Mouse (Mus musculus) c-Kit-positive CD71-positive TER-119-positive erythroid progenitor cells, embryonic 14.5 days (primary cell): ENCODE measurements around the gene Atg101.

Experiments used
- DNase-seq: peaks from one replicate; pipeline ENCODE4 v3.0.0-alpha.2; 2013; ENCODE audit warnings: low spot score

Atg101 gene

GRCm38 (mm10) chr15:101283911-101284750 lies at the start of gene Atg101:
Atg101 (plus strand) TSS chr15:101284272.
- peak; percentile 89 for DNase-seq

- DNase-seq, result no peak
Measured at GRCm38 (mm10) chr15:101234611-101235341, 49.3 kb upstream of the Atg101 start.

DNA sequence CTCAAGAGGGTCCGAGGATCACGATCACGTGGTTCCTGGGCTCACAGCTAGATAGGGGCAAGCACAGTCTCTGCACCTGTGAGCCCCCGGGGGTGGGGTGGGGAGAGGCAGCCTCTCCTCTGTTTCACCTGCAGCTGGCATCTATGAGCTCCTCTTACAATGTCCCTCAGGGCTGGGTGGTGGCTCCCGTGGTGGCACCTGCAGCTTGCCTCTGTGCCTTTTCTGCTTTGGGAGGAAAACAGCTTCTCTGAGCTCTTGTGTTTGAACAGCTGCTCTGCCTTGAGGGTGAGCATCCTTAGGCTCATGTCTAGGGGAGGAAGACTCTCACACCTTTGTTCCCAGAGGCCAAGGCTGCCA lies 48.8 kb upstream of the Atg101 start:
- DNase-seq, result no peak

DNA sequence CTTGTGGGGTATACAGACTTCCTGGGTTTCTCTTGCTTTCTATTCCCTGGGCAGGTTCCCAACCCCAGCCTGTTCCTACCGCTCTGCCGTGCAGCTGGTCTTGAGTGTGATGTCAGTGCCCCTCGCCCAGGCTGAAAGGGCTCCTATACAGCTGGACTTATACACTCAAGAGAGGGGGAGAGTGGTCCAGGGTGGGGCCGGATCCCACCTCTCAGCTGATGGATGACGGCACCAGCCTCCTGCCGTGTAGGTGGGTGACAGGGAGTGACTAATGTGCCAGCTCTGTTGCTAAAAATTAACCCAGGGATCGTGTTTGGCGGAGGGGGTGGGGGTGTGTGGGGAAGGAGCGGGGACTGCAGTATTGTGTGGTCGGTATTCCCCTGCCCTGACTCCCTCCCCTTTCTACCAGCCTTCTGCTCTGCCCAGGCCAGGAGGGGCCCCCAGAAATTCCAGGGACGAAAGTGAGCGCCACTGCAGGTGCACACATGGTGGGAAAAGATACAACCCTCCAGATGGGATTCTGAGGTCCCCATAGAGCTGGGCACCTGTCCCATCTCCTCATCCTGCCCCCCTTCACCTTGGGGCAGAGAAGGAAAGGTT lies 48.2 kb upstream of the Atg101 start:
- no peak for DNase-seq

DNA sequence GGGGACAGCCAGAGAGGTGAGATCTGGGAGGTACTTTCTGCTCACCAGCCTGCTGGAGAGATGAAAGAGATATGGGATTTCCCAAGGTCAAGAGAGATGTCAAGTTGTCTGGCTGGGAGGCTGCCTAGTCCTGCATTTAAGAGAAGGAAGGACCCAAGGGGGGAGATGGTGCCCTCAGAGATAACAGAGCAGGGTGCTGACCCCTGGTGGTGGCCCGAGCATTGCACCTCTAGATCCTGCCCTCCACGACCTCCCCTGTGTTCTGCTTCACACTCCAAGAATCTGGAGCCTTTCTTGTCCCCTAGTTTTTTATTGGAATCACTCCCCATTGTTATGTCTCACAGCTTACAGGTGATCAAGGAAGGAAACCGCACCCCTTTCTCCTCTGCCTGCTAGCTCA lies 47.2 kb upstream of the Atg101 start:
- DNase-seq, result no peak

- no peak for DNase-seq
Measured at GRCm38 (mm10) chr15:101238885-101239511, 45.1 kb upstream of the Atg101 start.

GRCm38 (mm10) chr15:101239821-101240220 lies 44.3 kb upstream of the Atg101 start:
- no peak for DNase-seq

DNA sequence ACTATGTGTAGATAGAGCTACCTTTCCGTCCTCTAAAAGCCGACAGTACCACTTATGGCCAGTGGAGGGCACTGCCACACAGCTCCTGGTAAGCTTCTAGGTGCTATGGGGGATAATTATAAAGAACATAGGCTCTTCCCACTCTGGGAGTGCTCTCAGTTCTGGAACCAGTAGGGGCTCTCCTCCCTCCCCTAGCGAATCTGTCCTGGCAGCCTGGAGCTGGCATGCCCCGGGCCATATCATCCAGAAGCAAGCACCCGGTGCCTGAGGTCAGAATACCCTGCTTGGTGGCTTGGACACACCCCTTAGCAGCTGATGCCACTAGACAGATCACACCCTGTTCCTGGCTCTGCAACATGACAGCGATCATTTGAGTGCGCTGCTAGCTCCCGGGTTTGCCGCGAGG lies 43.3 kb upstream of the Atg101 start:
- DNase-seq, result peak; percentile 74

- no peak for DNase-seq
Measured at GRCm38 (mm10) chr15:101241236-101241635, 42.8 kb upstream of the Atg101 start.

- DNase-seq, result no peak
Measured at GRCm38 (mm10) chr15:101241853-101242252, 42.2 kb upstream of the Atg101 start.

DNA sequence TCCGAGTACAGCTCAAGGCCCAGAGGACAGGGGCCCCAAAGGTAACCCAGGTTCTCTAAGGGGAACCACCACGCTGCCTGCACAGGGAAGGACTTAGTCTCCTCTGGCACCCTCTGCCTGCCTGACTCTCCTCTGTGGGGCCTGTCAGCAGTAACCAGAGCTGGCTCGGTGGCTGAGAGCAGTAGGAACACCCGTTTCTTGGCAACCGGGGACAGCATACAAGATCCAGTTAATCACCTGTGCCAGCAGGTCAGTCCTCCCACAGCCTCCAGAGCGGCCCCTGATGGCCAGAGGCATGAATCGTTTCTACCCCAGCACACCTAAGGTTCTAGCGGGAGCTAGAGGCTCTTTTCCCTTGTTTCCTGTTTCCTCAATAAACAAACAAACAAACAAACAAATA lies 41.4 kb upstream of the Atg101 start:
- DNase-seq, result no peak

DNA sequence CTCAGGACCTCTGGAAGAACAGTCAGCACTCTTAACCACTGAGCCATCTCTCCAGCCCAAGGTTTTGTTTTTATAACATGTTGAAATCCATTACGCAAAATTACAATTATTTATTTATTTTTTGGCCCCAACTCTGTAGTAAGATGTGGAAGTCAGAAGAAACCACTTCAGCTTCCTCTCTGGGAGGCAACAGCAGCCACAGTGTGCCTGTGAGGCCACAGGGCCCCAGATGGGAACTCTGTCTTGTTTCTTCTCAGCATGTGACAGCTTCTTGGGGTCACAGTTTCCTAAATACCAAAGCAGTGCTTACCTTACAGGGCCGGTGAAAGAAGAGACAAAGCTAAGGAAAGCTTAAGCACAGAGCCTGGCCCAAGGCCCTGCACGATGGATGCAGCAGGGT lies 40.1 kb upstream of the Atg101 start:
- DNase-seq, result no peak

GRCm38 (mm10) chr15:101246231-101247154 lies 37.6 kb upstream of the Atg101 start:
- peak; percentile 86 for DNase-seq

DNA sequence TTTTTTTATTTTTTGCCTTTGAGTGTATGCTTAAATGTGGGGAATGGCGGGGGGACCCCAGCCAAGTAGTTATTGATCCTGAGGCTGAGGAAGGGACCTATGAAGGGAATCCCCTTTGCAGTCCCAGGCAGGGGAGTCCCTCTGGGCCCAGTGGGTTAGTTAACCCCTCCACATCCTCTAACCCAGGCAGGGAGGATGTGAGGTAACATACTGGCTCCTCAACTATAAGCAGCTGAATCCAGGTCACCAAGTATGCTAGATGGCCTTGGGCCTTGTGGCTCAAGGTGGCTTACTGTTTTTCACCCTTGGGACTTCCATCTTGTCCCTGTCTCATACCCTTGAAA lies 36.9 kb upstream of the Atg101 start:
- DNase-seq, result no peak

DNA sequence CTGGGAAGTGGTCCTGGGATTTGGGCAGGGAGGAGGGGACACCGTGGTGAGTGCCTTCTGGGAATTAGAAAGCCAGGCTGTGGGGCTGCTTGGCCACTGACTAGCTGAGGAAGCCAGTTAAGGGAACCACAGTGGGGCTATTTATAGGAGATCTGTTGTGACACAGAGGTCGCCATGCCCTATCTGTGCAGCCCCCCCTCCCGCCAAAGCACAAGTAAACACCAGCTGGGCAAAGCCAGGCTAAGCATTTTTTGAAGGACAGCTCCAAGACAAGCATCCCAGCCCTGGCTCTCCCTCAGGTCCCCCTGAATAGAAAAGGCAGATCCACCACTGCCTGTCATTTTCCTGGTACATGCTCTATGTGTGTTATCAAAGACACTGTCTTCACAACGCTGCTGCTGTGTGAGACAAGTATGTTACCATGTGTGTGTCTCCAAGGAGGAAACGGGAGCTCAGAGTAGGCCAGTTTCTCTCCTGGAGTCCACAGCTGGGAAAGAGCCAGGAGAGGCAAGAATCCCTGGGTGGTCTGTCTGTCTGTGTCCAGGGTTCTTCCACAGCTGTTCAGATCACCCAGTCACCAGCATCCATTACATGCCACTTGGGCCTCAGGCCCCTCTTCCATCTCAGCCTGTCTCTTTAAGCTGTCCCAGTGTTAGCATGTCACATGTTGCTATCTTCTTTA lies 35.9 kb upstream of the Atg101 start:
- no peak for DNase-seq

DNA sequence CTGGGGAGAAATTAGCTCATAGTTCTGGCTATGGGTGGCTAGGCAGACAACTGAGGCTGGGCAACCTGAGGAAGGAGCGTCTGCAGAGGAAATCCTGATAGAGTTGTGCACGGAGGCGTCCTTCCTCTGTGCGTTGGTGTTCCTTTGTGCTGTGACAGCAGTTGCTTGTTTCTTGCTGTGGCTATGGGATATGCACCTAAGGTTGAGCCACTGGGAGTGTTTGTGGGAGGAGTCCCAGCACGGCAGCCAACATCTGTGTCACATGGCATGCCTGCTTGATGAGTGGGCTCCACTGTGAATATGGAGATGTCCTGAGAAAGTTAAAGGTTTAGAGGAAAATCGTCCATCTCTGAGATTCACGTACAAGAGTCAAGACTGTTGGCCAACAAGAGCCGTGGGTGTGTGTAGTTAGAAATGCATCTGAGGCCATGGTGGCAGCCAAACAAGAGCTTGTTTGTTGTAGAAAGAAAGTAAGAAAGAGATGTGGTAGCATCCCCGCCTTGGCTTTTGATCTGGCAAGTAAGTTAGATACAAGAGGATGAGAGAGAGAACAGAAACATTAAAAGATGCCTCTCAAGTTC lies 33.8 kb upstream of the Atg101 start:
- DNase-seq, result no peak

GRCm38 (mm10) chr15:101251930-101252329 lies 32.1 kb upstream of the Atg101 start:
- no peak for DNase-seq

- no peak for DNase-seq
Measured at GRCm38 (mm10) chr15:101252614-101253013, 31.5 kb upstream of the Atg101 start.

GRCm38 (mm10) chr15:101253563-101253885 lies 30.5 kb upstream of the Atg101 start:
- DNase-seq, result no peak

DNA sequence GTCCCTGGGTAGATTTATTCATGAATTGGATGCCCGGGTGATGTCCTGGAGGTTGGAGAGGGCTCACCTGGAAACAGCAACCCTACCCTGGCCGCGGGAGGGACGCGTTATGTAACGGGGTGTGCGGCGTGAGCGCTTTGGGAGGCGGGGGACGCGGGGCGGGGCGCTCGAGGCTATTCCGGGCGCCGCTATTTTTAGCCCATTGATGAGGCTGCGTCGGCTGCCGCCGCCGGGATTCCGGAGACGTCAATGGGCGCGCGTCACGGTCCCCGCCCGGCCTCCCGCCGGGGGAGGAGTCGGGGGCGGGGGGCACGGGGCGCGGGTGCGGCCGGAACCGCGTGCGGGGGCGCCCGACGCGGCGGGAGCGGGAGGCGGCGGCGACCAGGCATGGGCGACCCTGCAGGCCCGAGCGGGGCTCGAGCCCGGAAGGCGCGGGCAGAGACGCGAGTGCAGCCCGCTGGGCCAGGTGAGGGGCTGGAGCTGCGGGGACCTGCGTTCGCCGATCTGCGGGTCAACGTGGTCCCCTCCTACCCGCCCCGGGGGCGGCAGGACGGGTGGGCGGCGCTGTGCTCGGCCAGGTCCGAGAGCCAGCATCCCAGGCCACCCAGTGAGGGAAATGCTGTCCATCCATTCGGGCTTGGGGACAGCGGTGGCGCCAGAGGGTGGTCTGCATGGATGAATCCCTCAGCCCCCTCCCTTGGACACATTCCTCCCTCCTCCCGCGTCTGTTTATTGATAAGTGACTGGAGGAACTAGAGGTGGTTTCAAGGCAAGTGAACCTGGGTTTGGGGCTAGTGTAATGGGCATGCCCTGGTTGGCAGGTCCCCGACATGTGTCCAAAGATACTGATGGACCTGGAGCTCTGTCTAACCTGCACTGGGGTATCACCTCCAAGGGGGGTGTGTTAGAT lies 29.9 kb upstream of the Atg101 start, which contains the start of gene Nr4a1:
Nr4a1 (plus strand) TSS at position 384 of the 910 bp plus-strand sequence.
- no peak for DNase-seq
